Mouse (Mus musculus) intestine, postnatal 0 days (tissue): ENCODE results near the gene Olfr221. TPM values are rescaled to one million over a fixed set of nuclear protein-coding genes. Genes with fewer than 3 reads are reported as not detected.
A peak's percentile ranks its signal among the peaks of the same experiment; 100 is the strongest.

Experiments used
- ATAC-seq: fragments of 200-750 bp; cut with Nextera tagmentation; 2 replicates; pipeline ENCODE4 v1.8.0; 2017; ENCODE audit warnings: mild to moderate bottlenecking, moderate TSS enrichment, moderate library complexity
- H3K27ac ChIP-seq: fragments of 300-500 bp; sonication (generic); 2 replicates; pipeline ENCODE4 v1.5.1; 2014; ENCODE audit warnings: mild to moderate bottlenecking, low read depth, low read length, moderate library complexity
- H3K27me3 ChIP-seq: fragments of 300-500 bp; sonication (generic); replicated peaks from 2 replicates; pipeline ENCODE4 v1.6.1; 2014; ENCODE audit warnings: low read length, mixed read lengths; ENCODE audit not compliant: control insufficient read depth, insufficient read depth
- H3K36me3 ChIP-seq: fragments of 300-500 bp; sonication (generic); 2 replicates; pipeline ENCODE4 v1.6.1; 2014; ENCODE audit warnings: mild to moderate bottlenecking, moderate library complexity; ENCODE audit not compliant: control insufficient read depth, insufficient read depth
- H3K4me1 ChIP-seq: fragments of 300-500 bp; sonication (generic); replicated peaks from 2 replicates; pipeline ENCODE4 v1.6.1; 2014; ENCODE audit warnings: antibody characterized with exemption, low read length, mixed read lengths; ENCODE audit not compliant: control insufficient read depth, insufficient read depth
- H3K4me2 ChIP-seq: fragments of 300-500 bp; sonication (generic); replicated peaks from 2 replicates; pipeline ENCODE4 v1.6.1; 2014; ENCODE audit warnings: low read depth, mild to moderate bottlenecking, moderate library complexity
- H3K4me3 ChIP-seq: fragments of 300-500 bp; sonication (generic); 2 replicates; pipeline ENCODE4 v1.5.1; 2014; ENCODE audit warnings: low read depth, low read length
- H3K9ac ChIP-seq: fragments of 300-500 bp; sonication (generic); 2 replicates; pipeline ENCODE4 v1.6.1; 2014; ENCODE audit warnings: mild to moderate bottlenecking, low read depth, low read length
- H3K9me3 ChIP-seq: fragments of 300-500 bp; sonication (generic); 2 replicates; pipeline ENCODE4 v1.6.1; 2016; ENCODE audit warnings: mixed run types; ENCODE audit not compliant: control insufficient read depth
- CTCF ChIP-seq: sonication (generic); IDR thresholded peaks from 2 replicates; pipeline ENCODE4 v1.5.1; 2016; ENCODE audit warnings: low read depth, mild to moderate bottlenecking, control low read depth, antibody characterized with exemption, moderate library complexity
- WGBS: fragments of 180-500 bp; shearing (Covaris S2); extraction: QIAGEN DNeasy Blood & Tissue Kit; methylation state at CpG from one replicate; pipeline ENCODE4 v1.1.7; 2014; 5-methylcytosine and 5-hydroxymethylcytosine counted together
- polyA plus RNA-seq: library from polyadenylated mRNA; unstranded; fragments of >200 nt; fragmentation: Nextera tagmentation; extraction: Ambion mirVana; gene quantifications from 2 replicates; pipeline ENCODE4 v1.2.1, GENCODE M21; 2015

Olfr221 gene
- polyA plus RNA-seq, 1 experiment from 2014 or later: not detected

GRCm38 (mm10) chr14:52024133-52024532, 18.1 kb downstream of the Olfr221 start:
- WGBS: 84% methylated on average over 2 of the region's 2 CpGs
- no peaks in the 10 kb centered on the region for H3K4me1 ChIP-seq
- no peaks in the 10 kb centered on the region for H3K27me3 ChIP-seq
- ATAC-seq: no peak
- TF ChIP-seq CTCF: no peak
- H3K4me2 ChIP-seq: no peak overlapping the region
- H3K36me3 ChIP-seq: no peaks in the 10 kb centered on the region
- no peak overlapping the region for H3K4me3 ChIP-seq
- H3K9me3 ChIP-seq: no peaks in the 10 kb centered on the region
- H3K27ac ChIP-seq: no peak overlapping the region
- H3K9ac ChIP-seq: no peak overlapping the region

- no peaks in the 10 kb centered on the region for H3K4me1 ChIP-seq
- peak; percentile 87 for TF ChIP-seq CTCF
- ATAC-seq: peak; percentile 14
- no peaks in the 10 kb centered on the region for H3K36me3 ChIP-seq
- peak overlapping the region; percentile 75 for H3K27ac ChIP-seq
- peak overlapping the region; percentile 65 for H3K4me2 ChIP-seq
- H3K9ac ChIP-seq: peak overlapping the region; percentile 31; the same call in 1 of the 2 replicates
- no peaks in the 10 kb centered on the region for H3K9me3 ChIP-seq
- peak overlapping the region; percentile 30 for H3K4me3 ChIP-seq
- no peaks in the 10 kb centered on the region for H3K27me3 ChIP-seq
- WGBS: 5% methylated on average over 23 of the region's 23 CpGs
These were observed 19.4 kb downstream of the Olfr221 start for GRCm38 (mm10) chr14:52022709-52023459.

- Histone ChIP-seq H3K4me3 (peak overlapping the region; percentile 30; the same call in 1 of the 2 replicates), H3K4me1 (no peaks in the 10 kb centered on the region), H3K9ac (no peak overlapping the region), H3K27me3 (no peaks in the 10 kb centered on the region), H3K36me3 (no peaks in the 10 kb centered on the region), H3K4me2 (peak overlapping the region; percentile 65; the same call in 1 of the 2 replicates), H3K9me3 (no peaks in the 10 kb centered on the region), H3K27ac (0 out of 2 replicates have a peak overlapping the region, but pooled peaks have one; percentile 75)
- no peak for TF ChIP-seq CTCF
- no peak for ATAC-seq
- WGBS: 67% methylated on average over 3 of the region's 3 CpGs
These were observed 20.0 kb downstream of the Olfr221 start for GRCm38 (mm10) chr14:52022244-52022708.

GRCm38 (mm10) chr14:52021568-52022212, 20.6 kb downstream of the Olfr221 start:
- H3K27me3 ChIP-seq: no peaks in the 10 kb centered on the region
- H3K4me3 ChIP-seq: no peak overlapping the region
- no peak overlapping the region for H3K9ac ChIP-seq
- H3K4me1 ChIP-seq: 0 out of 2 replicates have a peak, but pooled peaks cover 4% of the 10 kb centered on the region
- no peak for ATAC-seq
- H3K27ac ChIP-seq: no peak overlapping the region
- no peaks in the 10 kb centered on the region for H3K9me3 ChIP-seq
- H3K4me2 ChIP-seq: no peak overlapping the region
- no peak for TF ChIP-seq CTCF
- 87% methylated on average over 8 of the region's 8 CpGs for WGBS
- no peaks in the 10 kb centered on the region for H3K36me3 ChIP-seq

GRCm38 (mm10) chr14:52021138-52021529, 21.1 kb downstream of the Olfr221 start:
- ATAC-seq: no peak
- Histone ChIP-seq H3K27me3 (no peaks in the 10 kb centered on the region), H3K36me3 (no peaks in the 10 kb centered on the region), H3K9ac (no peak overlapping the region), H3K27ac (no peak overlapping the region), H3K4me2 (peak overlapping the region; percentile 86; the same call in 1 of the 2 replicates), H3K9me3 (no peaks in the 10 kb centered on the region), H3K4me3 (peak overlapping the region; percentile 68; the same call in 1 of the 2 replicates), H3K4me1 (peaks cover 9% of the 10 kb centered on the region; the same call in 1 of the 2 replicates)
- 60% methylated on average over 4 of the region's 4 CpGs for WGBS
- TF ChIP-seq CTCF: no peak

- Histone ChIP-seq H3K36me3 (no peaks in the 10 kb centered on the region), H3K9ac (peak within 1 kb of the TSS; percentile 82), H3K27ac (peak within 1 kb of the TSS; percentile 98), H3K4me2 (peak within 1 kb of the TSS; percentile 86), H3K27me3 (no peaks in the 10 kb centered on the region), H3K9me3 (no peaks in the 10 kb centered on the region), H3K4me3 (peak within 1 kb of the TSS; percentile 68), H3K4me1 (peaks cover 14% of the 10 kb centered on the region; the same call in 1 of the 2 replicates)
- peak; percentile 71 for ATAC-seq
- peak; percentile 91 for TF ChIP-seq CTCF
- WGBS: 7% methylated on average over 15 of the region's 15 CpGs
These were observed 21.6 kb downstream of the Olfr221 start, which contains the start of gene Zfp219 for GRCm38 (mm10) chr14:52020486-52021137. Zfp219 (minus strand) TSS chr14:52020733.
